Mouse (Mus musculus) liver (tissue): Measurements from ENCODE around the gene Dph5.
"Not testable (repeated sequence)": the region's sequence is repeated elsewhere in the genome, so short reads cannot be mapped to it uniquely, and the experiment has no call there.

ENCODE experiments used
- DNase-seq: peaks from one replicate; pipeline ENCODE4 v3.0.0-alpha.2; 2020; ENCODE audit warnings: mixed read lengths

Dph5 gene

GRCm38 (mm10) chr3:115887427-115888309 is at the start of gene Dph5:
Gene Dph5 (plus strand): TSS chr3:115887837.
- DNase-seq, result peak; percentile 87

DNA sequence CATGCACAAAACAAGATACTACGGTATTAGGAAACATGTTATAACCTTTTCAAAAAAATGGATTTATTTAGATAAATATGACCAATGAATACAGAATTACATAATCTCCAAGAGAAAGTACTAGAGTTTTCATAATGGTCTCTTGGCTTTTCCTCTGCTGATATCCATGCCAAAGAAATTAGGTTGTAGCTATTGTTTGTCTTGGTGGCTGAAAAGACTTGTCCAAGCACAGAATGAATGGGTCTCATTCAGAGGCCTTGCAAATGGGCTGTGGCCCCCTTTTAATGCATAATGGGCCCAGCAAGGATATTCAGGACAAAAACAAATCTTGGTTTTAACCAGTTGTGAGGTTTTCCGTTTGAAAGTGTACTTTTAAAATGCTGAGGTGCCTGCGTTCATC is 43.1 kb upstream of the Dph5 start:
- DNase-seq, result no peak

DNA sequence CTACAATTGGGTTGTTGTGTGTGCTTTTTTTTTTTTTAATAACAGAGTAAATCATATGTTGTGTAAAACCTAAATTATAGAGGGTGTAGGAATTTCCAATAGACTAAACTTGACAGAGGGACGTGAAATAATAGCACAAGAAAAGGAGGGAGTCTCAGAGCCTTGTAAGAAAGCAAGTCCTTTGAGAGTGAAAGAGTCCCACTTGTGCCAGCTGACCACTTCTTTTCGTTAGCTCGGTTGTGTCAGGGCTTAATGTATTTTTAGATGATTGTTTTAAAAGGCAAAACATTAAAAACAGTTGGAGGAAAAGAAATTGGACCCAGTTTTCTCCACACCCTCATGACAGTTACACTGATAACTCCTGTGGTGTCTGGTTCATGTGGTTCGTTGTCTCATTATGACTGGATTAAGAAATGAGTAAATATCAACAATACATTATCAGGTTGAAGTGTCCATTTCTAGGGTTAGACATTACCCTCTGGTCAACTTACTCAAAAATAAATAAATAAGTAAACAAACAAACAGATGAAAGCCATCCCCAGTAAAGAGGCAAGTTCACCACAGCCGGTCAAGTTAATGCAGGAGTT is 42.5 kb upstream of the Dph5 start:
- no peak for DNase-seq

GRCm38 (mm10) chr3:115845724-115846123 is 41.9 kb upstream of the Dph5 start:
- no peak for DNase-seq

DNA sequence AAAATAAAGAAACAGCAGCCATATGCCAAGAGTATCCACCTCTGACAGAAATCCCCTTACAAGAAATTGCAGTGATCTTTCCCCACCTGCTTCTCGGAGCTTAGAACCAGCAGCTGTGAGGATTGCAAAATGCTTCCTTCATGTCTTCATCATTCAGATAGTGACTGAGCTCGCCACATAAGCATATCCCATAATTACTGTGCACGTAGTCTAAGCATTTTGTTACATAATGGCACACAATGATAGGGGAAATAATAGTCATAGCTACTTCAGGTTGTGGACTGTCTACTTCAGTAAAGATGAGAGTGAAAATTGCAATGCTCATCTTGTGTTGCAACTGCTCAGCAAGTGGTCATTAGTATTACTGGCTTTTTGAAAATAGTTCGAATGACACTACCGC is 41.5 kb upstream of the Dph5 start:
- DNase-seq, result no peak

DNA sequence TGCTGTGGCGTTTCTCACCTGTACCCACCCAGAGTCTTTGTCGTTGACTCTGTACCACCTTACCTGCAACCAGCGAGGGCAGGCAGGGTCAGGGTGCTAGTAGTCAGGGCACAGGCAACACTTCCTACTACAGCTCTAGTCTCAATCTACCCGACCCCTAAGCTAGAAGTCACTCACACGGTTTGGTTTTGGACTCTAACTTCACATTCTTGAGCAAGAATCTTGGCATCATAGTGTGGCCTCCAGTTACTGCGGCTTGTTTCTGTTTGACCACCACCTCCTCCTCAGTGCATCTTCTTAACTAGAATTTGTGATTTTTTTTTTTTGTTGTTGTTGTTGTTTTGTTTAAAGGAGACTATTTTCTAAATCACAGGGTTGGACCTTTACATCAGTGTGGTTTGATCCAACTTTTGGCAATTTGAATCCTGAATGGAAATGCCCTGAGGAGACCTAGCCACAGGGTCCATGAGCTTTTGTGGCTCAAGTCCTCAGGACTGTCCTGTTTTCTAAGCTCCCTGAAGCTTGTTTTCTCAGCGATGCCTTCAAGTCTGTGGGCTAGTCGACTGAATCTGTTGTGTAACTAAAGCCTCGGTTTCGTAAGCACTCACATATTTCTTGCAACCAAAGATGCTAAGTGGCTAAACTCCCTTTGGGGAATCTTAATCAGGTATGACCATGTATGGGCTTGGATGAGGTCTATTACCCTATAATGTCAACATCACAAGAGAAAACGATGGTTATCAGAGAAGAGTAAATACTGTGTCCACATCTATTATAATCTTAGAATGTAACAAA is 38.8 kb upstream of the Dph5 start:
- DNase-seq, result no peak

DNA sequence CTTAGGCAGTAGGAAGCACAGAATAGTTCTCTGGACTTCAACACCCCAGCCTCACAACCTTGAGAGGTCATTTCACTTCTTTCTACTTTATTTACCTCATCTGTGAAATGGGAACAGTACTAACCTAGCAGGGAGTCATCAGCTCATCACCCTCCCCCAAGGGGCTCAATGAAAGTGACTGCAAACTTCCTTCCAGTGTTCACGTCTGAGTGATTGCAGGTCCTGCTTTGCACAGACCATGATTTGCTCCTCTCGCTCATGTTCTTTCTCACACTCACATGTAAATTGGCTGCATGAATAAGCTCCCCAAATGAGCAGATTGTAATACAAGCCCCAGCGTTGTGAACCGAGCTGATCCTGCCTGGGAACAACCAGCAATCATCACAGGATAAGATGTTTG is 36.7 kb upstream of the Dph5 start:
- no peak for DNase-seq

- no peak for DNase-seq
These were observed 32.9 kb upstream of the Dph5 start for GRCm38 (mm10) chr3:115854672-115855191.

DNA sequence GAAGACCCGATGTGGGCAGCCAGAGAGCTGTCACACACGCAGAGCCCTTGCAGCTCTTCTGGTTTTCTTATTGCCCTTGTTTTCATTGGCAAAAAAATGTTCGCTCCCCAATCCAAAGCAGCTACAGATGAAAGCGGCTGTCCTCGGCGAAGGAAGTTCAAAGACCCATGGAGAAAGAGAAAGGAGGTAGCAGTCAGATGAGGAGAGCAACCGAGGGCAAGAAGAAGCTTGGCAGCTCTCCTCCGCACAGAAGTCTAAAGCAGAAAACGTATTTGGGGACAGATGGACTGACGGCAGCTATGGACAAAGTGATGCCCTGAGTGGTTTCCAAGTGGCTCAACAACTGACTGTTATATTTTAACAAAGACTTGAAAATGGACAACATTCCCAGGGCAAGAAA is 32.1 kb upstream of the Dph5 start:
- no peak for DNase-seq

DNA sequence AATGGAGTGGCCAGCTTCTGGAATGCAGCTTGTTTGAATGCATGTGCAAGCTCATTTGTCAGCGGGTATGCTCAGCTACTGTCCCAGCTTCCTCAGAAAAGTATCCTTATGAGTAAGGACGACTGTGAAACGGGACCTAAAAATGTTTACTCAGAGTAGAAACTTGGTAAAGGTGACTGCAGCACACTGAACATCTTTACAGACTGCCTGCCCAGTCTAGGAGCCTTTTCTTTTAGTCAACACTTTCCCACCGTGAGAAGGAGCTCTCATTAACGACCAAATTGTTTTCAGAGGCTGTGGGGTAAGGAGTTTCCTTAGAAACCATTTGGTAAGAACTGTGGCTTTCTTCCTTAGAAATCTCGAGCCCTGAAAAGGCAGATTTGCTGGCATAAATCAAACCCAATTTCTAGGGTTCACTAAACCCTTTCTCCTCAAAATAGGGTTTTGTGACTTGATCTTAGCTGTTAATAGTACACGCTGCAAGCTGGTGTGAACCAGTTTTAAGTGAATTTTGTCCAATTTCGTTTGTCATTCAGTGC is 31.1 kb upstream of the Dph5 start:
- no peak for DNase-seq

- DNase-seq, result no peak
These were observed 30.2 kb upstream of the Dph5 start for GRCm38 (mm10) chr3:115857436-115857835.

- DNase-seq, result no peak
These were observed 28.8 kb upstream of the Dph5 start for GRCm38 (mm10) chr3:115858822-115859221.

GRCm38 (mm10) chr3:115860780-115861179 is 26.9 kb upstream of the Dph5 start:
- not testable (repeated sequence) for DNase-seq

DNA sequence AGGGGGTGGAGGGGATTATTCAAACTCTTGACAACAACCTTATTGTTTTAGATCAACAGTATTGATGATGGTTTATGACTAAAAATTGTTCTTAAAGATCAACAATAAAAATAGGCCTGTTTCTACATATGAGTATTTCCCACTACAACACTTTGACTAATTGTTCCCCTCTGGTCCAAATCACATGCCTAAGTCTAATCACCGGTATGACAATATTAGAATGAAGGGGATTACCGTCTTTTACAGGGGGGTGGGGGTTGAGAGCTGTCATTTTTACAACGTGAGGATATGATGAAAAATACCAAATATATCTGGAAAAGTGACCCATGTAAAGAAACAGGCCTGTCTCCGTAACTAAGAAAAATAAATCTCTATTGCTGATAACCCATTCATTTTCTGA is 24.1 kb upstream of the Dph5 start:
- DNase-seq, result no peak

GRCm38 (mm10) chr3:115867150-115867549 is 20.5 kb upstream of the Dph5 start:
- DNase-seq, result no peak

- DNase-seq, result no peak
These were observed 19.7 kb upstream of the Dph5 start for GRCm38 (mm10) chr3:115867901-115868300.

DNA sequence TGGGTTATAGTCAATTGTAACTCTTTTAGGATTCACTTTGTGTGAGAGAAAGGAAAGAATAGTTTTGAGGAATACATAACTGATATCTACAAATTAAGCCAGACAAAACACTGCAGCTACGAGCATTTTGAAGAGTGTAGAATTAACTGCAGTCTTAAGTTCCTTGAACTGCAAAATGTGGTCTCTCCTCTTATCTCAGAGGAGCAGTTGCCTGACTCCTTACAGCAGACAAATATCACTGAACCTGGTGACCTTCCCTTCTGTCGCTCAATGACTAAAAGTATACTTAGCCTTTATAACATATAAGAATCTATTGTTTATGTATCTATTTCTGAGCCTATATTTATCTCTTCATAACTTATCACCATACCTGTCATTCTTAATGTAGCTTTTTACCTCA is 18.3 kb upstream of the Dph5 start:
- DNase-seq, result no peak

DNA sequence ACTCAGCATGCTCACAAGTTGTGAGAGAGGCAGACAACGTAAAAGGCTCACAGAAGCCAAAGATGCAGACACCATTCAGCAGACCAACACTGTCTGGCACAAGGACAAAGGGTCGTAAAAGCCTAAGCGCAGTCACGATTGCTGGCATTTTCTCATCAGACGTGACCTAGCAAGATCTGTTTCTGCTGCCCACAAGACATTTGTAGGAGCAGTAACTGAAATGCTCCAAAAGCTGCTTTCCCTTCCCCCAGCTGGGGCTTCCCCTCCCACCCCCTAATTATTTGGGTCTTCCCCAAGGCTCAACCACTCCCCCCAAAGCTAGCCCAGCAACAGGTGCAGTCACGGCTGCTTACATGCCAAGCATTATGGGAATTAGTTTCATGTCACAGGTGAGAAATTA is 12.1 kb upstream of the Dph5 start:
- DNase-seq, result no peak

- no peak for DNase-seq
These were observed 10.5 kb upstream of the Dph5 start for GRCm38 (mm10) chr3:115877133-115877532.

- no peak for DNase-seq
These were observed 3.6 kb upstream of the Dph5 start for GRCm38 (mm10) chr3:115884086-115884485.

- peak; percentile 12 for DNase-seq
These were observed 871 bp downstream of the Dph5 start for GRCm38 (mm10) chr3:115888310-115889106.

DNA sequence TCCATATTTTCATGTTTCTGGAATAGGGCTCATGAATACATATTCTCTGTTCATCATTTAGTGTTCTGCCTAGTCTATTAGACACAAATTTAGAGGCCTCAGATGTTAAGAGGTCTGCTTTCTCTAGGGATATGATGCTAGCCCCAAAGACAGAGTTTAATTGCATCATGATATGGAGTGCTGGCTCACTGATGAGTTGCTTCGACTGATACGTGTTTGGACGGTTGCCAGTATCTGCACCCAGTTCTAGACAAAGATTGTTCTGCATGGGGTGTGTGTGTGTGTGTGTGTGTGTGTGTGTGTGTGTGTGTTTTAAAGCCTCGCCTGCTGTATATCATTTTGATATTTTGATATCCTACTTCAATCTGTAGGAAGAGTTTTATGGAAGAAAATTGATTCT is 4.7 kb downstream of the Dph5 start:
- no peak for DNase-seq
